Mouse (Mus musculus) cerebellum, adult 8-10 months (tissue): ENCODE measurements around the gene Brd7.
A peak's percentile ranks its signal among the peaks of the same experiment; 100 is the strongest.

ENCODE experiments used
- DNase-seq: peaks from one replicate; pipeline ENCODE4 v3.0.0; 2022

The Brd7 gene

GRCm38 (mm10) chr8:88307736-88308135 is 54.3 kb downstream of the Brd7 start:
- no peak for DNase-seq

DNA sequence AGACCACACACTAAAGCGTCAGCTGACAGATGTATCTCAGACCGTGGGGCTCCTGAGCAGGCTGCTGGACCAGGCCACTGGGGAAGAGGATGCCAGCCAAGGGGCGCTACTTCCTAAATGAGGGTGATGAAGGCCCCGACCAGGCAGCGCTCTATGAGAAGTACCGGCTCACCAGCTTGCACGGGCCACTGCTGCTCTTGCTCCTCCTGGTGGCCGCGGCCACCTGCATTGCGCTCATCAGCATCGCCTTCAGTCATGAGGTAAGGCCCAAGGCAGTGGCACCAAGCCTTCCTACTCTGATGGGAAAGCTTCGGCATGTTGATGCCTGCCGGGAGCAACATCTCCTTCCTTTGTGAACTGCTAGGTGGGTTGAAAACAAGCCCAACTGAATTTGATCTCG is 55.5 kb downstream of the Brd7 start:
- DNase-seq = no peak

GRCm38 (mm10) chr8:88305814-88306213 is 56.2 kb downstream of the Brd7 start:
- DNase-seq = no peak

DNA sequence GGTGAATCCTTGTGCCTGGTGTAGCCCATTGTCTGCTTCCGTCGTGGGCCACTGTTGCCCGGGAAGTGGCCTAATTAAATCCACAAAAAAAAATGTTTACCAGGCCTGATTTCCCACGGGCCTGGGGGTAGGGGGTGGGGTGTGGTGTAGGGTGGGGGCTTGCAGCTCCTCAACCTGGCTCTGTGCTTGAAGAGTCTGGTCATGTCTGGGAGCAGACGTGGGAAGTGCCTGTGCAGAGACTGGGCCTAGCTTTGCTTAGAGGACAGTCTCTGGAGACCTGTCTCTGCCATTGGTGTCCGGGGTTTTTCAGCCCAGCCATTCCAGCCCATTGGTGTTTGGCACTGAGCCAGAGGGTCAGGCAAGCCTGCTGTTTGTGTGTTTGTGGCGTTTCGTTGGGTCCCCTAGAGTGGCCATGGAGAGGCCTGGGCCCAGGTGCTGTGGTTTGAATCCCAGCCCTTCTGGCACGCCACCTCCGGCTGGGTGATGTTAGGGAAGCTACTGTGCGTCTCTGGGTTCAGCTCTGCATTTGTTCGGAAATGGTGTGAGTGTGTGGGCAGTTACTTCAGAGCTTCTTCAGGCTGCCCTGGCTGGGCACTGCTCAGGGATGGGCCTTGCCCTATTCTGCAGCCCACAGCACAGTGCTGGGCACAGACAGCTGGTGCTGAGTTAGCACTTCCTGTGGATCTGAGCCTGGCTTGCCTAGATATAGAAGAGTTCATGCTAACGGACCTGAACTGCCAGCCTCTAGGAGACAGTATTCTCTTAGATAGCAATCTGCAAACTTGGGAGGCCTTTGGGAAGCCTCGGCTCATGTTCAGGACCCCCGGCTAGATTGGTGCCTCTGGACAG is 60.2 kb downstream of the Brd7 start:
- no peak for DNase-seq

- DNase-seq = no peak
Measured at GRCm38 (mm10) chr8:88299907-88300603, 61.9 kb downstream of the Brd7 start.

DNA sequence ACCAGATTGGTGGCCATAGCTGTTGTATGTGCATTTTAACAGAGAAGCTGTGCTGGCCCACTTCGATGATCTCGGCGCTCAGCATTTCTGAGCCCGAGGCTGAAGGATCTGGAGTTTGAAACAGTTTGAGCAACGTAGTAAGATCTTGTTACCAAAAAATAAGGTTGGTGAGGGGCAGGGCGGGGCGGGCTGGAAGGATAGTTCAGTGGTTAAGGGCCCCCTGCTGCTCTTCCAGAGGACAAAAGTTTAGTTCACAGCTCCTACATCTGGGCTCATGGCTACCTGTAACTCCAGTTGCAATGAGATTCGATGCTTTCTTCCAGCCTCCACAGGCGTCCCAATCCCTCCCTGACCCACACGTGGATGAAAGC is 63.3 kb downstream of the Brd7 start:
- DNase-seq = no peak

- DNase-seq = peak; percentile 47
Measured at GRCm38 (mm10) chr8:88297976-88298732, 63.8 kb downstream of the Brd7 start.

GRCm38 (mm10) chr8:88294977-88295376 is 67.0 kb downstream of the Brd7 start:
- no peak for DNase-seq

GRCm38 (mm10) chr8:88293590-88294356 is 68.2 kb downstream of the Brd7 start:
- no peak for DNase-seq

DNA sequence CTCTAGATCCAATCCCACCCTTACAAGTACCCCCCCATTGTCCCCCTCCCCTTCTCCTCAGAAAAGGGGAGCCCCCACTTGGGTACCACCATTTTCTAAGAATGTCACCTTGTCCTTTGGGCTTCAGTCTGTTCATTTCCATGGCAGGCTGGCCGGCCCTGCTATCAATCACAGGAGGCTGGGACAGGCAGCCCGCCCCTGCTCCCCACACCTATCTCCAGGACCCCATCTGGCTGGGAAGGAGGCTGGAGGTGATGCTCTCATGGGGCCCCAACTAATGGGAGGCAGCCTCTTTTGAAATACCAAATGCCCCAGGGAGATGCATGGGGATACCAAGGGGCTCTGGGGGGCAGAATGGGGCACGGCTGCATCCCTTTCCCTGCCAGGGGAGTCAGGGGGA is 69.1 kb downstream of the Brd7 start:
- no peak for DNase-seq

GRCm38 (mm10) chr8:88291305-88291690 is 70.7 kb downstream of the Brd7 start:
- no peak for DNase-seq

GRCm38 (mm10) chr8:88290326-88291304 is 71.4 kb downstream of the Brd7 start:
- no peak for DNase-seq

DNA sequence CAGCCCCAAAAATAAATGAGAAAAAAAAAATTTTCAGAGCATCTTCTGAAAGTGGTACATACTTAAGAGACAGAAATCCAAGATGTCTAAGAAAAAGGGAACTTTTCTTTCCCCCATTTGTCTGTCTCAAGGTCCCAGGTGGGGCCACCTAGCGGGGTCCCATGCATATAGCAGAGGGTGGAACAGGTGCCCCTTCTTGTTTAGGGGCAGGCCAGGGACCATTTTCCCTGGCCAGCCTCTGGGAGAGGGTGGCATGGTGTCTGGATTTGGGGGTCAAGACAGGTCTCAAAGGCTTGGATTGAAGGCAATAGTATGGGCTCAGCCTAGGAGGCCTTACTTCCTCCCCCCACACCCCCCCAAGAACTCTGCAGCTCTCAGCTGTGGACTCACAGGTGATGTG is 72.1 kb downstream of the Brd7 start:
- no peak for DNase-seq

GRCm38 (mm10) chr8:88288622-88289242 is 73.3 kb downstream of the Brd7 start:
- no peak for DNase-seq

- no peak for DNase-seq
Measured at GRCm38 (mm10) chr8:88286421-88286960, 75.5 kb downstream of the Brd7 start.

GRCm38 (mm10) chr8:88285469-88286356 is 76.3 kb downstream of the Brd7 start:
- no peak for DNase-seq

GRCm38 (mm10) chr8:88284738-88285137 is 77.3 kb downstream of the Brd7 start:
- DNase-seq = no peak

GRCm38 (mm10) chr8:88283243-88284115 is 78.5 kb downstream of the Brd7 start:
- DNase-seq = no peak

GRCm38 (mm10) chr8:88282684-88283083 is 79.3 kb downstream of the Brd7 start:
- DNase-seq = no peak
